Mouse (Mus musculus): ENCODE results near the gene Vip. TPM values are rescaled to one million over a fixed set of nuclear protein-coding genes. Genes with fewer than 3 reads are reported as not detected.

Vip gene
- total and polyA plus RNA-seq, 3 experiments, result not detected

- no peak overlapping the region for H3K4me3 ChIP-seq (ENCODE audit: control insufficient read depth in 1 of 2, insufficient read depth in 1 of 2, low read depth in 2 of 2, low read length in 2 of 2)
- no peak overlapping the region for H3K9ac ChIP-seq (ENCODE audit: control insufficient read depth, low read depth, low read length, poor library complexity, severe bottlenecking)
- H3K9me3 ChIP-seq (replicated peaks; ENCODE audit: insufficient read depth, low read length), result no peaks in the 10 kb centered on the region
- no peak overlapping the region for H3K27ac ChIP-seq (ENCODE audit: control insufficient read depth, low read depth, low read length)
- H3K27me3 ChIP-seq (ENCODE audit: control insufficient read depth in 1 of 2, insufficient read depth in 2 of 2, low read length in 2 of 2), result no peaks in the 10 kb centered on the region; a peak in 1 of 4 replicates
- TF ChIP-seq HCFC1 (IDR thresholded peaks at IDR 0.05; ENCODE audit: low read depth, low read length), result no peak
- TF ChIP-seq KAT2A (conservative IDR thresholded peaks at IDR 0.05; ENCODE audit: low read depth, low read length), result no peak
- no peak for TF ChIP-seq RCOR1 (IDR thresholded peaks at IDR 0.05; ENCODE audit: low read depth, low read length)
- no peak for DNase-seq (ENCODE audit: low read depth, low spot score)
- H3K36me3 ChIP-seq (ENCODE audit: control insufficient read depth in 1 of 2, insufficient read depth in 2 of 2, low read length in 2 of 2), result peaks cover 0 to 3% of the 10 kb centered on the region in 2 experiments; a peak in 2 of 4 replicates
- peaks cover 0 to 8% of the 10 kb centered on the region in 2 experiments; a peak in 2 of 4 replicates for H3K4me1 ChIP-seq (ENCODE audit: control insufficient read depth in 1 of 2, insufficient read depth in 2 of 2, low read length in 2 of 2)
- H3K79me2 ChIP-seq (ENCODE audit: control insufficient read depth, insufficient read depth, low read length, poor library complexity), result no peaks in the 10 kb centered on the region
Observed at GRCm38 (mm10) chr10:5594457-5594856, 44.6 kb upstream of the Vip start.

DNA sequence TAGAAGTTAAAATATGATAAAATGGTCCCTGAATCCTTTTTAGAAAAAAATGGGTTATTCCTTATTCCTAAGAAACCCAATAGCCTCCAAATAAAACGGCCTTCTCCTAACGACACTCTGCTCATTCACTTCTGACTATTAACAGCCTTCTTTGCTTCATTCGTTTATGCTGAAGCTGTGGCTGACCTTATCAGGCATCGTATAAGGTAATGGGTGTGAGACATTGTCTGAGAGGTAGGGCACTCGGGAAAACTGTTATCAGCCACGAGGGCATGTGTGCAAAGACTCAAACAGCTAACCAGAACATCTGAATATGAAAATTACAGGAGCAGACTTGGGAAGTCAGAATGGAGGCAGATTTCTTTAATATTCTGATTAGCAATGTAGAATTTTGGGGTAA, 42.5 kb upstream of the Vip start:
- TF ChIP-seq ZNF384 (IDR thresholded peaks at IDR 0.05; ENCODE audit: low read depth, low read length), result no peak
- no peak for TF ChIP-seq POLR2A (IDR thresholded peaks at IDR 0.05; ENCODE audit: control insufficient read depth in 1 of 2, insufficient read depth in 1 of 2, low read depth in 1 of 2, low read length in 2 of 2, poor library complexity in 1 of 2)
- no peak for TF ChIP-seq RCOR1 (IDR thresholded peaks at IDR 0.05; ENCODE audit: low read depth, low read length)
- TF ChIP-seq ZMIZ1 (IDR thresholded peaks at IDR 0.05; ENCODE audit: low read depth, low read length), result no peak
- no peak for TF ChIP-seq JUND (IDR thresholded peaks at IDR 0.05; ENCODE audit: low read depth, low read length)
- no peak for TF ChIP-seq E2F4 (IDR thresholded peaks at IDR 0.05; ENCODE audit: borderline replicate concordance, low read depth, low read length)
- no peak for TF ChIP-seq TCF12 (IDR thresholded peaks at IDR 0.05; ENCODE audit: low read depth, low read length)
- no peak for TF ChIP-seq CHD2 (IDR thresholded peaks at IDR 0.05; ENCODE audit: low read length)
- no peak for TF ChIP-seq BHLHE40 (IDR thresholded peaks at IDR 0.05; ENCODE audit: borderline replicate concordance, low read depth, low read length)
- no peak for TF ChIP-seq NRF1 (IDR thresholded peaks at IDR 0.05; ENCODE audit: insufficient read depth, low read depth, low read length, poor library complexity, severe bottlenecking)
- no peak for TF ChIP-seq EP300 (IDR thresholded peaks at IDR 0.05; ENCODE audit: low read depth in 1 of 2, low read length in 2 of 2)
- no peak for TF ChIP-seq ZKSCAN1 (IDR thresholded peaks at IDR 0.05; ENCODE audit: low read depth, low read length)
- no peak for TF ChIP-seq CHD1 (IDR thresholded peaks at IDR 0.05; ENCODE audit: low read depth, low read length)
- no peak for TF ChIP-seq GABPA (IDR thresholded peaks at IDR 0.05; ENCODE audit: low read depth, low read length)
- TF ChIP-seq UBTF (IDR thresholded peaks at IDR 0.05; ENCODE audit: borderline replicate concordance, insufficient read depth, low read depth, low read length), result no peak
- no peak for TF ChIP-seq MYC (IDR thresholded peaks at IDR 0.05; ENCODE audit: low read depth, low read length)
- no peak for TF ChIP-seq RAD21 (IDR thresholded peaks at IDR 0.05; ENCODE audit: low read depth, low read length)
- TF ChIP-seq CTCF (IDR thresholded peaks at IDR 0.05 in 2 of 3, conservative IDR thresholded peaks at IDR 0.05 in 1 of 3; ENCODE audit: control insufficient read depth in 1 of 3, insufficient read depth in 1 of 3, low read depth in 2 of 3, low read length in 3 of 3, poor library complexity in 1 of 3, severe bottlenecking in 1 of 3), result no peak
- H3K27me3 ChIP-seq (ENCODE audit: control insufficient read depth in 1 of 2, insufficient read depth in 2 of 2, low read length in 2 of 2), result no peaks in the 10 kb centered on the region; a peak in 1 of 4 replicates
- no peak overlapping the region for H3K4me3 ChIP-seq (ENCODE audit: control insufficient read depth in 1 of 2, insufficient read depth in 1 of 2, low read depth in 2 of 2, low read length in 2 of 2)
- H3K9me3 ChIP-seq (replicated peaks; ENCODE audit: insufficient read depth, low read length), result no peaks in the 10 kb centered on the region
- H3K9ac ChIP-seq (ENCODE audit: control insufficient read depth, low read depth, low read length, poor library complexity, severe bottlenecking), result no peak overlapping the region
- H3K4me1 ChIP-seq (ENCODE audit: control insufficient read depth in 1 of 2, insufficient read depth in 2 of 2, low read length in 2 of 2), result peaks cover 0 to 6% of the 10 kb centered on the region in 2 experiments; a peak in 2 of 4 replicates
- H3K27ac ChIP-seq (ENCODE audit: control insufficient read depth, low read depth, low read length), result no peak overlapping the region
- H3K79me2 ChIP-seq (ENCODE audit: control insufficient read depth, insufficient read depth, low read length, poor library complexity), result no peaks in the 10 kb centered on the region
- no peak for DNase-seq (ENCODE audit: low read depth, low spot score)
- H3K36me3 ChIP-seq (ENCODE audit: control insufficient read depth in 1 of 2, insufficient read depth in 2 of 2, low read length in 2 of 2), result peaks cover 0 to 3% of the 10 kb centered on the region in 2 experiments; a peak in 2 of 4 replicates

Measured in MEL (cell line).